Mouse (Mus musculus): Measurements from ENCODE around the gene Wdr46. TPM values are rescaled to one million over a fixed set of nuclear protein-coding genes. Genes with fewer than 3 reads are reported as not detected.
"Not testable (repeated sequence)": the region's sequence is repeated elsewhere in the genome, so short reads cannot be mapped to it uniquely, and the experiment has no call there.

Gene Wdr46
- total RNA-seq, 2 experiments from 2014 or later, result 41.4 to 53.9 TPM

GRCm38 (mm10) chr17:33969394-33969793, 28.9 kb downstream of the Wdr46 start:
- no peak for ATAC-seq (replicated peaks; ENCODE audit: poor library complexity, severe bottlenecking)

GRCm38 (mm10) chr17:33972691-33973090, 32.2 kb downstream of the Wdr46 start:
- ATAC-seq (replicated peaks; ENCODE audit: poor library complexity, severe bottlenecking), result peak; percentile 31; the same call in 1 of the 2 replicates

- ATAC-seq (replicated peaks; ENCODE audit: poor library complexity, severe bottlenecking), result no peak
These were observed 33.1 kb downstream of the Wdr46 start for GRCm38 (mm10) chr17:33973572-33973971.

GRCm38 (mm10) chr17:33977861-33978557, 37.5 kb downstream of the Wdr46 start:
- ATAC-seq (replicated peaks; ENCODE audit: poor library complexity, severe bottlenecking), result no peak

- ATAC-seq (replicated peaks; ENCODE audit: poor library complexity, severe bottlenecking), result peak; percentile 90
These were observed 38.2 kb downstream of the Wdr46 start for GRCm38 (mm10) chr17:33978631-33979031.

GRCm38 (mm10) chr17:33979512-33980050, 39.1 kb downstream of the Wdr46 start:
- no peak for ATAC-seq (replicated peaks; ENCODE audit: poor library complexity, severe bottlenecking)

- 0 out of 2 replicates have a peak, but pooled peaks have one; percentile 7 for ATAC-seq (replicated peaks; ENCODE audit: poor library complexity, severe bottlenecking)
These were observed 39.9 kb downstream of the Wdr46 start for GRCm38 (mm10) chr17:33980181-33981035.

- peak; percentile 61 for ATAC-seq (replicated peaks; ENCODE audit: poor library complexity, severe bottlenecking)
These were observed 40.9 kb downstream of the Wdr46 start for GRCm38 (mm10) chr17:33981192-33981909.

GRCm38 (mm10) chr17:33982136-33982535, 41.7 kb downstream of the Wdr46 start:
- not testable (repeated sequence) for ATAC-seq (replicated peaks; ENCODE audit: poor library complexity, severe bottlenecking)

GRCm38 (mm10) chr17:33991788-33992664, 51.6 kb downstream of the Wdr46 start:
- ATAC-seq (replicated peaks; ENCODE audit: poor library complexity, severe bottlenecking), result peak; percentile 70

- no peak for ATAC-seq (replicated peaks; ENCODE audit: poor library complexity, severe bottlenecking)
These were observed 54.5 kb downstream of the Wdr46 start for GRCm38 (mm10) chr17:33994959-33995358.

GRCm38 (mm10) chr17:33995651-33996050, 55.2 kb downstream of the Wdr46 start:
- ATAC-seq (replicated peaks; ENCODE audit: poor library complexity, severe bottlenecking), result no peak

GRCm38 (mm10) chr17:33997025-33997424, 56.6 kb downstream of the Wdr46 start:
- ATAC-seq (replicated peaks; ENCODE audit: poor library complexity, severe bottlenecking), result not testable (repeated sequence)

- ATAC-seq (replicated peaks; ENCODE audit: poor library complexity, severe bottlenecking), result not testable (repeated sequence)
These were observed 58.2 kb downstream of the Wdr46 start for GRCm38 (mm10) chr17:33998697-33999096.

Other genes with a start within 250 kb of the Wdr46 start
Only the 30 nearest of the 31 such genes appear.
- gene March2, start 222.0 kb upstream of the Wdr46 start, total RNA-seq (2014; fragmentation: Nextera tagmentation), result 29.5 and 41.2 TPM in 2 replicates
- 20.0 and 22.4 TPM in 2 replicates for gene March2, start 222.0 kb upstream of the Wdr46 start, total RNA-seq (2017)
- gene Rab11b, start 180.1 kb upstream of the Wdr46 start, total RNA-seq (2014; fragmentation: Nextera tagmentation), result 66.7 and 83.4 TPM in 2 replicates
- 37.9 and 46.4 TPM in 2 replicates for gene Rab11b, start 180.1 kb upstream of the Wdr46 start, total RNA-seq (2017)
- gene Angptl4, start 158.8 kb upstream of the Wdr46 start, total RNA-seq (2014; fragmentation: Nextera tagmentation), result 13.2 and 22.6 TPM in 2 replicates
- gene Angptl4, start 158.8 kb upstream of the Wdr46 start, total RNA-seq (2017), result 10.3 and 11.1 TPM in 2 replicates
- gene Kank3, start 130.1 kb upstream of the Wdr46 start, total RNA-seq (2014; fragmentation: Nextera tagmentation), result 17.5 and 21.0 TPM in 2 replicates
- gene Kank3, start 130.1 kb upstream of the Wdr46 start, total RNA-seq (2017), result 5.3 and 5.5 TPM in 2 replicates
- 3,502 and 3,517 TPM in 2 replicates for gene Rps28, start 116.1 kb upstream of the Wdr46 start, total RNA-seq (2014; fragmentation: Nextera tagmentation)
- gene Rps28, start 116.1 kb upstream of the Wdr46 start, total RNA-seq (2017), result 2,416 and 2,576 TPM in 2 replicates
- gene Ndufa7, start 116.1 kb upstream of the Wdr46 start, total RNA-seq (2014; fragmentation: Nextera tagmentation), result 282 and 300 TPM in 2 replicates
- 133 and 200 TPM in 2 replicates for gene Ndufa7, start 116.1 kb upstream of the Wdr46 start, total RNA-seq (2017)
- gene Cd320, start 97.6 kb upstream of the Wdr46 start, total RNA-seq (2014; fragmentation: Nextera tagmentation), result 21.9 and 35.5 TPM in 2 replicates
- gene Cd320, start 97.6 kb upstream of the Wdr46 start, total RNA-seq (2017), result 20.3 and 31.3 TPM in 2 replicates
- not detected in 2 replicates for gene Gm7029, start 66.8 kb upstream of the Wdr46 start, total RNA-seq (2014; fragmentation: Nextera tagmentation)
- gene Gm7029, start 66.8 kb upstream of the Wdr46 start, total RNA-seq (2017), result not detected in 2 replicates
- gene Kifc1, start 50.0 kb upstream of the Wdr46 start, total RNA-seq (2014; fragmentation: Nextera tagmentation), result 9.5 and 13.9 TPM in 2 replicates
- gene Kifc1, start 50.0 kb upstream of the Wdr46 start, total RNA-seq (2017), result 31.3 and 35.8 TPM in 2 replicates
- 0.98 and 1.4 TPM in 2 replicates for gene Platr17, start 35.5 kb upstream of the Wdr46 start, total RNA-seq (2014; fragmentation: Nextera tagmentation)
- 0.46 TPM in 1 of 2 replicates, not detected in the other for gene Platr17, start 35.5 kb upstream of the Wdr46 start, total RNA-seq (2017)
- 44.7 and 55.1 TPM in 2 replicates for gene Daxx, start 31.2 kb upstream of the Wdr46 start, total RNA-seq (2014; fragmentation: Nextera tagmentation)
- gene Daxx, start 31.2 kb upstream of the Wdr46 start, total RNA-seq (2017), result 22.4 and 40.6 TPM in 2 replicates
- 68.2 and 76.8 TPM in 2 replicates for gene Tapbp, start 24.8 kb upstream of the Wdr46 start, total RNA-seq (2014; fragmentation: Nextera tagmentation)
- 48.0 and 57.7 TPM in 2 replicates for gene Tapbp, start 24.8 kb upstream of the Wdr46 start, total RNA-seq (2017)
- 11.9 and 22.0 TPM in 2 replicates for gene Zbtb22, start 24.8 kb upstream of the Wdr46 start, total RNA-seq (2014; fragmentation: Nextera tagmentation)
- 16.8 and 23.9 TPM in 2 replicates for gene Zbtb22, start 24.8 kb upstream of the Wdr46 start, total RNA-seq (2017)
- gene Rgl2, start 11.1 kb upstream of the Wdr46 start, total RNA-seq (2014; fragmentation: Nextera tagmentation), result 44.6 and 78.3 TPM in 2 replicates
- 35.5 and 35.8 TPM in 2 replicates for gene Rgl2, start 11.1 kb upstream of the Wdr46 start, total RNA-seq (2017)
- gene Pfdn6, start 317 bp upstream of the Wdr46 start, total RNA-seq (2014; fragmentation: Nextera tagmentation), result 177 and 226 TPM in 2 replicates
- gene Pfdn6, start 317 bp upstream of the Wdr46 start, total RNA-seq (2017), result 149 and 168 TPM in 2 replicates
- 3.2 and 3.3 TPM in 2 replicates for gene B3galt4, start 10.8 kb downstream of the Wdr46 start, total RNA-seq (2014; fragmentation: Nextera tagmentation)
- gene B3galt4, start 10.8 kb downstream of the Wdr46 start, total RNA-seq (2017), result 3.2 and 4.0 TPM in 2 replicates
- gene Vps52, start 15.2 kb downstream of the Wdr46 start, total RNA-seq (2014; fragmentation: Nextera tagmentation), result 38.4 and 39.2 TPM in 2 replicates
- 18.6 and 19.2 TPM in 2 replicates for gene Vps52, start 15.2 kb downstream of the Wdr46 start, total RNA-seq (2017)
- gene Rps18, start 15.3 kb downstream of the Wdr46 start, total RNA-seq (2014; fragmentation: Nextera tagmentation), result 4,404 and 5,660 TPM in 2 replicates
- gene Rps18, start 15.3 kb downstream of the Wdr46 start, total RNA-seq (2017), result 1,485 and 1,727 TPM in 2 replicates
- 1,023 and 1,149 TPM in 2 replicates for gene H2-K1, start 59.7 kb downstream of the Wdr46 start, total RNA-seq (2014; fragmentation: Nextera tagmentation)
- gene H2-K1, start 59.7 kb downstream of the Wdr46 start, total RNA-seq (2017), result 564 and 822 TPM in 2 replicates
- 14.5 and 19.8 TPM in 2 replicates for gene Ring1, start 84.0 kb downstream of the Wdr46 start, total RNA-seq (2014; fragmentation: Nextera tagmentation)
- gene Ring1, start 84.0 kb downstream of the Wdr46 start, total RNA-seq (2017), result 9.9 and 14.0 TPM in 2 replicates
- 35.4 and 67.3 TPM in 2 replicates for gene H2-Ke6, start 87.4 kb downstream of the Wdr46 start, total RNA-seq (2014; fragmentation: Nextera tagmentation)
- 27.1 and 30.1 TPM in 2 replicates for gene H2-Ke6, start 87.4 kb downstream of the Wdr46 start, total RNA-seq (2017)
- 41.0 and 56.8 TPM in 2 replicates for gene Slc39a7, start 91.0 kb downstream of the Wdr46 start, total RNA-seq (2014; fragmentation: Nextera tagmentation)
- gene Slc39a7, start 91.0 kb downstream of the Wdr46 start, total RNA-seq (2017), result 99.8 and 103 TPM in 2 replicates
- gene Rxrb, start 91.2 kb downstream of the Wdr46 start, total RNA-seq (2014; fragmentation: Nextera tagmentation), result 51.0 and 55.4 TPM in 2 replicates
- gene Rxrb, start 91.2 kb downstream of the Wdr46 start, total RNA-seq (2017), result 40.5 and 47.2 TPM in 2 replicates
- gene Col11a2, start 98.8 kb downstream of the Wdr46 start, total RNA-seq (2014; fragmentation: Nextera tagmentation), result 2.1 and 3.4 TPM in 2 replicates
- 1.2 and 3.4 TPM in 2 replicates for gene Col11a2, start 98.8 kb downstream of the Wdr46 start, total RNA-seq (2017)
- 6.4 and 15.0 TPM in 2 replicates for gene H2-Oa, start 151.7 kb downstream of the Wdr46 start, total RNA-seq (2014; fragmentation: Nextera tagmentation)
- 1.7 and 7.6 TPM in 2 replicates for gene H2-Oa, start 151.7 kb downstream of the Wdr46 start, total RNA-seq (2017)
- 97.2 and 116 TPM in 2 replicates for gene H2-DMa, start 178.9 kb downstream of the Wdr46 start, total RNA-seq (2014; fragmentation: Nextera tagmentation)
- 40.2 and 41.8 TPM in 2 replicates for gene H2-DMa, start 178.9 kb downstream of the Wdr46 start, total RNA-seq (2017)
- 165 and 218 TPM in 2 replicates for gene Brd2, start 182.0 kb downstream of the Wdr46 start, total RNA-seq (2014; fragmentation: Nextera tagmentation)
- 273 and 284 TPM in 2 replicates for gene Brd2, start 182.0 kb downstream of the Wdr46 start, total RNA-seq (2017)
- gene H2-DMb2, start 202.6 kb downstream of the Wdr46 start, total RNA-seq (2014; fragmentation: Nextera tagmentation), result 3.2 and 3.6 TPM in 2 replicates
- gene H2-DMb2, start 202.6 kb downstream of the Wdr46 start, total RNA-seq (2017), result 3.8 and 7.1 TPM in 2 replicates
- 55.3 and 56.9 TPM in 2 replicates for gene H2-DMb1, start 212.4 kb downstream of the Wdr46 start, total RNA-seq (2014; fragmentation: Nextera tagmentation)
- 47.9 and 48.5 TPM in 2 replicates for gene H2-DMb1, start 212.4 kb downstream of the Wdr46 start, total RNA-seq (2017)
- 45.4 and 60.7 TPM in 2 replicates for gene Tap1, start 246.9 kb downstream of the Wdr46 start, total RNA-seq (2014; fragmentation: Nextera tagmentation)
- 81.6 and 89.7 TPM in 2 replicates for gene Tap1, start 246.9 kb downstream of the Wdr46 start, total RNA-seq (2017)